Mouse (Mus musculus) erythroid progenitor cell, adult 5-6 weeks (primary cell): ENCODE measurements around the gene Olfr877. TPM values are rescaled to one million over a fixed set of nuclear protein-coding genes. Genes with fewer than 3 reads are reported as not detected.

Experiments used
- ATAC-seq: replicated peaks from 2 replicates; pipeline ENCODE4 v1.8.0; 2016; ENCODE audit warnings: moderate number of reproducible peaks, mild to moderate bottlenecking, moderate TSS enrichment, inconsistent platforms; ENCODE audit not compliant: poor library complexity, low FRiP score, severe bottlenecking
- total RNA-seq, 2 experiments: library from RNA; stranded (forward) in 1 of 2; stranded (reverse) in 1 of 2; fragments of 150-400 nt in 1 of 2; fragments of 186-747, 209-891 nt in 1 of 2; gene quantifications; 2 replicates each; pipeline versions ENCODE4 v1.2.3 to v1.2.4; 2015 to 2017; ENCODE audit warnings: low replicate concordance in 2 of 2

The Olfr877 gene
- total RNA-seq (2015; ENCODE audit: low replicate concordance) (not detected in 2 replicates), total RNA-seq (2017; ENCODE audit: low replicate concordance) (not detected in 2 replicates)

GRCm38 (mm10) chr9:37853969-37854368, at the start of gene Olfr877:
Gene Olfr877 (plus strand): TSS chr9:37854269.
- no peak for ATAC-seq

- ATAC-seq, result no peak
Measured at GRCm38 (mm10) chr9:37807235-37807634, 46.8 kb upstream of the Olfr877 start.

GRCm38 (mm10) chr9:37808456-37808855, 45.6 kb upstream of the Olfr877 start:
- ATAC-seq, result no peak

GRCm38 (mm10) chr9:37808976-37809375, 45.1 kb upstream of the Olfr877 start:
- ATAC-seq, result no peak

GRCm38 (mm10) chr9:37814696-37815095, 39.4 kb upstream of the Olfr877 start:
- ATAC-seq, result no peak

- ATAC-seq, result no peak
Measured at GRCm38 (mm10) chr9:37829881-37830280, 24.2 kb upstream of the Olfr877 start.

GRCm38 (mm10) chr9:37833341-37833740, 20.7 kb upstream of the Olfr877 start:
- ATAC-seq, result no peak

- ATAC-seq, result no peak
Measured at GRCm38 (mm10) chr9:37849267-37849666, 4.8 kb upstream of the Olfr877 start.

GRCm38 (mm10) chr9:37863325-37863724, 9.3 kb downstream of the Olfr877 start:
- no peak for ATAC-seq

GRCm38 (mm10) chr9:37870246-37870645, 16.2 kb downstream of the Olfr877 start:
- no peak for ATAC-seq

GRCm38 (mm10) chr9:37871097-37871496, 17.0 kb downstream of the Olfr877 start:
- no peak for ATAC-seq

- ATAC-seq, result no peak
Measured at GRCm38 (mm10) chr9:37871536-37871935, 17.5 kb downstream of the Olfr877 start.

GRCm38 (mm10) chr9:37890960-37891359, 36.9 kb downstream of the Olfr877 start:
- ATAC-seq, result no peak

GRCm38 (mm10) chr9:37896661-37897060, 42.6 kb downstream of the Olfr877 start, which contains the start of gene Olfr145:
Gene Olfr145 (plus strand): TSS chr9:37896724.
- ATAC-seq, result no peak

- ATAC-seq, result no peak
Measured at GRCm38 (mm10) chr9:37905555-37905954, 51.5 kb downstream of the Olfr877 start.

Other genes starting within 250 kb of the Olfr877 start
- gene Spa17, start 240.5 kb upstream of the Olfr877 start, total RNA-seq (2015; ENCODE audit: low replicate concordance), result not detected in 2 replicates
- gene Spa17, start 240.5 kb upstream of the Olfr877 start, total RNA-seq (2017; ENCODE audit: low replicate concordance), result 11.6 TPM in 1 of 2 replicates, not detected in the other
- 16.9 and 30.6 TPM in 2 replicates for gene Tbrg1, start 197.0 kb upstream of the Olfr877 start, total RNA-seq (2015; ENCODE audit: low replicate concordance)
- 19.5 and 25.8 TPM in 2 replicates for gene Tbrg1, start 197.0 kb upstream of the Olfr877 start, total RNA-seq (2017; ENCODE audit: low replicate concordance)
- gene Panx3, start 185.0 kb upstream of the Olfr877 start, total RNA-seq (2015; ENCODE audit: low replicate concordance), result not detected in 2 replicates
- gene Panx3, start 185.0 kb upstream of the Olfr877 start, total RNA-seq (2017; ENCODE audit: low replicate concordance), result not detected in 2 replicates
- gene Olfr160, start 138.0 kb upstream of the Olfr877 start, total RNA-seq (2015; ENCODE audit: low replicate concordance), result not detected in 2 replicates
- gene Olfr160, start 138.0 kb upstream of the Olfr877 start, total RNA-seq (2017; ENCODE audit: low replicate concordance), result not detected in 2 replicates
- not detected in 2 replicates for gene Olfr874, start 109.2 kb upstream of the Olfr877 start, total RNA-seq (2015; ENCODE audit: low replicate concordance)
- gene Olfr874, start 109.2 kb upstream of the Olfr877 start, total RNA-seq (2017; ENCODE audit: low replicate concordance), result not detected in 2 replicates
- not detected in 2 replicates for gene Olfr875, start 82.4 kb upstream of the Olfr877 start, total RNA-seq (2015; ENCODE audit: low replicate concordance)
- not detected in 2 replicates for gene Olfr875, start 82.4 kb upstream of the Olfr877 start, total RNA-seq (2017; ENCODE audit: low replicate concordance)
- gene Olfr876, start 51.2 kb upstream of the Olfr877 start, total RNA-seq (2015; ENCODE audit: low replicate concordance), result not detected in 2 replicates
- gene Olfr876, start 51.2 kb upstream of the Olfr877 start, total RNA-seq (2017; ENCODE audit: low replicate concordance), result not detected in 2 replicates
- not detected in 2 replicates for gene Olfr145, start 42.5 kb downstream of the Olfr877 start, total RNA-seq (2015; ENCODE audit: low replicate concordance)
- gene Olfr145, start 42.5 kb downstream of the Olfr877 start, total RNA-seq (2017; ENCODE audit: low replicate concordance), result not detected in 2 replicates
- gene Olfr878, start 63.6 kb downstream of the Olfr877 start, total RNA-seq (2015; ENCODE audit: low replicate concordance), result not detected in 2 replicates
- gene Olfr878, start 63.6 kb downstream of the Olfr877 start, total RNA-seq (2017; ENCODE audit: low replicate concordance), result not detected in 2 replicates
- not detected in 2 replicates for gene Olfr881, start 137.6 kb downstream of the Olfr877 start, total RNA-seq (2015; ENCODE audit: low replicate concordance)
- gene Olfr881, start 137.6 kb downstream of the Olfr877 start, total RNA-seq (2017; ENCODE audit: low replicate concordance), result not detected in 2 replicates
- not detected in 2 replicates for gene Olfr883, start 171.5 kb downstream of the Olfr877 start, total RNA-seq (2015; ENCODE audit: low replicate concordance)
- not detected in 2 replicates for gene Olfr883, start 171.5 kb downstream of the Olfr877 start, total RNA-seq (2017; ENCODE audit: low replicate concordance)
- not detected in 2 replicates for gene Olfr884, start 192.3 kb downstream of the Olfr877 start, total RNA-seq (2015; ENCODE audit: low replicate concordance)
- not detected in 2 replicates for gene Olfr884, start 192.3 kb downstream of the Olfr877 start, total RNA-seq (2017; ENCODE audit: low replicate concordance)
- gene Olfr885, start 207.1 kb downstream of the Olfr877 start, total RNA-seq (2015; ENCODE audit: low replicate concordance), result not detected in 2 replicates
- gene Olfr885, start 207.1 kb downstream of the Olfr877 start, total RNA-seq (2017; ENCODE audit: low replicate concordance), result not detected in 2 replicates
- not detected in 2 replicates for gene Olfr887, start 229.8 kb downstream of the Olfr877 start, total RNA-seq (2015; ENCODE audit: low replicate concordance)
- not detected in 2 replicates for gene Olfr887, start 229.8 kb downstream of the Olfr877 start, total RNA-seq (2017; ENCODE audit: low replicate concordance)